Mouse (Mus musculus) forebrain, embryonic 14.5 days (tissue): ENCODE data around the gene Mapt. TPM values are rescaled to one million over a fixed set of nuclear protein-coding genes. Genes with fewer than 3 reads are reported as not detected.
"Not testable (repeated sequence)": the region's sequence is repeated elsewhere in the genome, so short reads cannot be mapped to it uniquely, and the experiment has no call there.

ENCODE experiments used
- ATAC-seq: fragments of 200-750 bp; cut with Nextera tagmentation; 2 replicates; pipeline ENCODE4 v1.8.0; 2017; ENCODE audit warnings: mild to moderate bottlenecking, moderate library complexity
- DNase-seq: peaks from one replicate; pipeline ENCODE4 v3.0.0-alpha.2; 2015; ENCODE audit warnings: low spot score
- H3K27ac ChIP-seq: fragments of 300-500 bp; sonication (generic); 2 replicates; pipeline ENCODE4 v1.5.1; 2014; ENCODE audit warnings: low read depth, mild to moderate bottlenecking, control low read depth, low read length, moderate library complexity
- H3K27me3 ChIP-seq: fragments of 300-500 bp; sonication (generic); replicated peaks from 2 replicates; pipeline ENCODE4 v1.6.1; 2014; ENCODE audit warnings: low read length, control low read depth, mixed read lengths; ENCODE audit not compliant: control insufficient read depth, insufficient read depth
- H3K36me3 ChIP-seq: fragments of 300-500 bp; sonication (generic); 2 replicates; pipeline ENCODE4 v1.6.1; 2014; ENCODE audit warnings: low read length, control low read depth; ENCODE audit not compliant: control insufficient read depth, insufficient read depth
- H3K4me1 ChIP-seq: fragments of 300-500 bp; sonication (generic); 2 replicates; pipeline ENCODE4 v1.6.1; 2014; ENCODE audit warnings: antibody characterized with exemption, low read length, control low read depth; ENCODE audit not compliant: control insufficient read depth, insufficient read depth
- H3K4me2 ChIP-seq: fragments of 300-500 bp; sonication (generic); 2 replicates; pipeline ENCODE4 v1.6.1; 2014; ENCODE audit warnings: mild to moderate bottlenecking, control low read depth, low read length
- H3K4me3 ChIP-seq: fragments of 300-500 bp; sonication (generic); 2 replicates; pipeline ENCODE4 v1.5.1; 2014; ENCODE audit warnings: low read depth, low read length, control low read depth
- H3K9ac ChIP-seq: fragments of 300-500 bp; sonication (generic); 2 replicates; pipeline ENCODE4 v1.6.1; 2014; ENCODE audit warnings: mild to moderate bottlenecking, low read length, control low read depth, moderate library complexity
- H3K9me3 ChIP-seq: fragments of 300-500 bp; sonication (generic); replicated peaks from 2 replicates; pipeline ENCODE4 v1.6.1; 2016; ENCODE audit warnings: low read length, control low read depth, mixed read lengths; ENCODE audit not compliant: control insufficient read depth
- WGBS: fragments of 180-500 bp; shearing (Covaris S2); extraction: QIAGEN DNeasy Blood & Tissue Kit; methylation state at CpG from one replicate; pipeline ENCODE4 v1.1.7; 2014; 5-methylcytosine and 5-hydroxymethylcytosine counted together
- polyA plus RNA-seq: library from polyadenylated mRNA; unstranded; fragments of >200 nt; fragmentation: Nextera tagmentation; extraction: Ambion mirVana; gene quantifications from 2 replicates; pipeline ENCODE4 v1.2.1, GENCODE M21; 2014

Gene Mapt
- polyA plus RNA-seq, 1 experiment from 2014 or later, result 354 TPM

- no peaks in the 10 kb centered on the region for H3K36me3 ChIP-seq
- peaks cover 3% of the 10 kb centered on the region; the same call in 1 of the 2 replicates for H3K9me3 ChIP-seq
- no peaks in the 10 kb centered on the region for H3K4me1 ChIP-seq
- H3K4me3 ChIP-seq, result no peak overlapping the region
- no peak overlapping the region for H3K9ac ChIP-seq
- no peak for DNase-seq
- no peak for ATAC-seq
- 83% methylated on average over 3 of the region's 3 CpGs for WGBS
- H3K27ac ChIP-seq, result no peak overlapping the region
- H3K4me2 ChIP-seq, result no peak overlapping the region
- no peaks in the 10 kb centered on the region; the same call in 1 of the 2 replicates for H3K27me3 ChIP-seq
Observed at GRCm38 (mm10) chr11:104203271-104203670, 27.9 kb upstream of the Mapt start.

GRCm38 (mm10) chr11:104206573-104206972 lies 24.6 kb upstream of the Mapt start:
- Histone ChIP-seq H3K4me1 (no peaks in the 10 kb centered on the region), H3K9ac (no peak overlapping the region), H3K27ac (no peak overlapping the region), H3K4me2 (no peak overlapping the region), H3K36me3 (no peaks in the 10 kb centered on the region), H3K9me3 (peaks cover under 1% of the 10 kb centered on the region; the same call in 1 of the 2 replicates), H3K27me3 (no peaks in the 10 kb centered on the region; the same call in 1 of the 2 replicates), H3K4me3 (no peak overlapping the region)
- WGBS, result 80% methylated on average over 4 of the region's 4 CpGs
- DNase-seq (no peak), ATAC-seq (no peak)

DNA sequence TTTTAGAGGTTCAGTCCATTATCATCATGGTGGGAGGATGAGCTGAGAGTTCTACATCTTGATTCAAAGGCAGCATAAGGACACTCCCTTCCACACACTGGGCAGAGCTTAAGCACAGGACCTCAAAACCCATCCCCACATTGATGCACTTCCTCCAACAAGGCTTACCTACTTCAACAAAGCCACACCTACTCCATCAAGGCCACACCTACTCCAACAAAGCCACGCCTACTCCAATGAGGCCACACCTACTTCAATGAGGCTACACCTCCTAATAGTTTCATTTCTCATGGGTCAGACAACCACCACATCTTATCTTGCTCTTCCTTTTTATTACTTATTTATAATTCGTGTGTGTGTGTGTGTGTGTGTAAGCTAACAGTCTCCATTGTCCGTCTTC lies 22.1 kb upstream of the Mapt start:
- WGBS, result 73% methylated on average over 3 of the region's 3 CpGs
- no peak overlapping the region for H3K9ac ChIP-seq
- ATAC-seq (no peak), DNase-seq (no peak)
- H3K4me3 ChIP-seq, result no peak overlapping the region
- H3K27me3 ChIP-seq, result no peaks in the 10 kb centered on the region; the same call in 1 of the 2 replicates
- H3K9me3 ChIP-seq, result no peaks in the 10 kb centered on the region
- no peaks in the 10 kb centered on the region for H3K4me1 ChIP-seq
- H3K4me2 ChIP-seq, result no peak overlapping the region
- no peaks in the 10 kb centered on the region for H3K36me3 ChIP-seq
- no peak overlapping the region for H3K27ac ChIP-seq

DNA sequence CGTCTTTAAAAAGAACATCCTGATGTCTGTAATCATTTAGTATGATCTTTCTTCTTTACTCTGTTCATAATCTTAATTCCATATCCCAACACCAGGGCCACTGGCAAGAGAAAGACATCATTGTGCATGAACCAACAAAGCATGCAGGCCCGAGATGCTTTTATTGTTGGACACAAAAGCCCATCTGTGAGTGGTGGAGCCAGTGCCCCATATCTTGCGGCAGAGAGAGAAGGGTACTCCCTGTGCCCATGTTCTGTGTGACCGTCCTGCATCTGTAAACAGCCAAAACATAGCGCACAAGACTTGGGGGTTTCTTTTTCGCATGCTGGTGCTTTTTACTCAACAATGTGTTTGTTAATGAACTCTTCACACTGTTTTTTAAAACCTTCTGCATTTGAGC lies 19.9 kb upstream of the Mapt start:
- Histone ChIP-seq H3K27me3 (no peaks in the 10 kb centered on the region; the same call in 1 of the 2 replicates), H3K4me1 (no peaks in the 10 kb centered on the region), H3K4me2 (no peak overlapping the region), H3K4me3 (no peak overlapping the region), H3K36me3 (no peaks in the 10 kb centered on the region), H3K9ac (no peak overlapping the region), H3K27ac (no peak overlapping the region), H3K9me3 (no peaks in the 10 kb centered on the region)
- ATAC-seq (no peak), DNase-seq (no peak)
- WGBS, result 82% methylated on average over 6 of the region's 6 CpGs

- ATAC-seq, DNase-seq: not testable (repeated sequence)
- WGBS, result 94% methylated on average over 5 of the region's 5 CpGs
Observed at GRCm38 (mm10) chr11:104214128-104214527, 17.1 kb upstream of the Mapt start.

DNA sequence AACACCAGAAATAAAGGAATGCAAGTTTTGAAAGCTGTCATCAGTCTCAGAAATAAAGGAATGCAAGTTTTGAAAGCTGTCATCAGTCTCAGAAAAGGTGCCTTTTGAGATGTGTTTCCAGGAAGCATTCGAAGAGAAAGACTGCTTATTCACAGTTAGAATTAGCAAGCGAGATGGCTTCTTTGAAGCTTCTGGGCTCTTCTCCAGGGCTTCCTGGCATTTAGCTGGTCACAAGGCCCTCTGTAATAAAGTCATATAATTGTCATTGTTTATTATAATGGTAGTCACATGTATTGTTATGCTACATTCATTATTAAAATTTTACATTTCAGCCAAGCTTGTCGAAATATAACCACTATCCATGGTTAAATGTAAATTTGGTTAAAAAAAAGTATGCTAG lies 13.1 kb upstream of the Mapt start:
- Histone ChIP-seq H3K27ac (no peak overlapping the region), H3K36me3 (no peaks in the 10 kb centered on the region), H3K27me3 (no peaks in the 10 kb centered on the region), H3K9me3 (no peaks in the 10 kb centered on the region), H3K4me3 (no peak overlapping the region), H3K4me1 (no peaks in the 10 kb centered on the region), H3K9ac (no peak overlapping the region), H3K4me2 (no peak overlapping the region)
- DNase-seq, result no peak
- ATAC-seq, result no peak
- WGBS, result 47% methylated on average over 3 of the region's 3 CpGs

More at GRCm38 (mm10) chr11:104214128-104214527, 17.1 kb upstream of the Mapt start:
- not testable (repeated sequence) for H3K27me3 ChIP-seq, H3K27ac ChIP-seq, H3K9me3 ChIP-seq, H3K36me3 ChIP-seq, H3K4me2 ChIP-seq, H3K4me3 ChIP-seq, H3K4me1 ChIP-seq, H3K9ac ChIP-seq

DNA sequence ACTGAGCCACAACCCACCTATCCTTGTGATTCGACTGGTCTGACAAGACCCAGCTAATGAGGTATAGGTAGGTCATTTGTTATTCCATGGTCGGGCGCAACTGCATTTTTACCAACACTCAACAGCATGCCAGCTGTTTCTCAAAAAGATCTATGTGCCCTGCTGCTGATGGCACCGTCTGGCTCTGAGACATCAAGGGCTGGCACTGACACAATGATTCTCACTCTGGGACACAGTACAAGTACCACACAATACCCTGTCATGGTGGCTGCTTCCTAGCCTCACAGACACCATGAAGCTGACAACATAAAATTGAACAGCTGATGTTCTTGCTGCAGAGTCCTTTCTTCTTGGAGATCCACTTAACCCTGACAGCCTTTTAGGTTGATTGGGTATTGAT lies 10.9 kb upstream of the Mapt start:
- no peak overlapping the region for H3K4me3 ChIP-seq
- H3K27ac ChIP-seq, result no peak overlapping the region
- ATAC-seq, result no peak
- no peaks in the 10 kb centered on the region for H3K9me3 ChIP-seq
- no peak overlapping the region for H3K9ac ChIP-seq
- H3K4me1 ChIP-seq, result no peaks in the 10 kb centered on the region
- no peaks in the 10 kb centered on the region for H3K36me3 ChIP-seq
- H3K4me2 ChIP-seq, result no peak overlapping the region
- H3K27me3 ChIP-seq, result no peaks in the 10 kb centered on the region
- DNase-seq, result no peak
- 79% methylated on average over 4 of the region's 4 CpGs for WGBS

GRCm38 (mm10) chr11:104221751-104222150 lies 9.4 kb upstream of the Mapt start:
- no peak overlapping the region for H3K4me2 ChIP-seq
- H3K9me3 ChIP-seq, result no peaks in the 10 kb centered on the region
- no peak overlapping the region for H3K9ac ChIP-seq
- H3K36me3 ChIP-seq, result no peaks in the 10 kb centered on the region
- no peak overlapping the region for H3K27ac ChIP-seq
- no peak for ATAC-seq
- 71% methylated on average over 5 of the region's 5 CpGs for WGBS
- no peaks in the 10 kb centered on the region for H3K4me1 ChIP-seq
- no peak for DNase-seq
- H3K27me3 ChIP-seq, result no peaks in the 10 kb centered on the region
- H3K4me3 ChIP-seq, result no peak overlapping the region

DNA sequence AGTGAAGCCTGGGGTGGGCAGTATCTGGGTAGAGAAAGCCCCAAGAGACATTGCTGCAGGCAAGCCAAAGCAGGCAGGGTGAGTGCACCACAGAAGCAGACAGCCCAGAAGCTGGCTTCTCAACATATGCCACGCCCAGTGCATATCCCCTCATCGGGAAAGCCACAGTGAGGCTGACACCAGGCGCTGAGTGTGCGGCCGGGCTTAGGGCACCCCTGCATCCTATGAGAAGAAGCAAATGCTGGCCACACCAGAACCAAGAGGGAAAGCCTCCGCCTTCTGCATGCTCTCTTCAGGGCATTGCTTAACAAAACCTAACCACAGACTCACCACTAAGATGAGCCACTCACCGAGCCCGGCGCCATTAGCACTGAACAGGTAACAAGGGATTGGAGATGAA lies 7.9 kb upstream of the Mapt start:
- ATAC-seq (no peak), DNase-seq (no peak)
- no peak overlapping the region for H3K4me2 ChIP-seq
- H3K9me3 ChIP-seq, result no peaks in the 10 kb centered on the region
- H3K4me1 ChIP-seq, result no peaks in the 10 kb centered on the region
- H3K27ac ChIP-seq, result no peak overlapping the region
- 89% methylated on average over 9 of the region's 9 CpGs for WGBS
- no peaks in the 10 kb centered on the region for H3K36me3 ChIP-seq
- H3K9ac ChIP-seq, result no peak overlapping the region
- no peaks in the 10 kb centered on the region for H3K27me3 ChIP-seq
- H3K4me3 ChIP-seq, result no peak overlapping the region
